Mouse (Mus musculus): ENCODE data around the gene Cit. TPM values are rescaled to one million over a fixed set of nuclear protein-coding genes. Genes with fewer than 3 reads are reported as not detected.
A peak's percentile ranks its signal among the peaks of the same experiment; 100 is the strongest.

Cit gene
- total RNA-seq, 2 experiments from 2014 or later = 20.1 to 24.9 TPM

GRCm38 (mm10) chr5:116009091-116009851, 164.2 kb downstream of the Cit start:
- no peak for DNase-seq (ENCODE audit: low spot score in 2 of 2)

GRCm38 (mm10) chr5:116009884-116010627, 165.0 kb downstream of the Cit start:
- DNase-seq (ENCODE audit: low spot score in 2 of 2) = no peak

DNA sequence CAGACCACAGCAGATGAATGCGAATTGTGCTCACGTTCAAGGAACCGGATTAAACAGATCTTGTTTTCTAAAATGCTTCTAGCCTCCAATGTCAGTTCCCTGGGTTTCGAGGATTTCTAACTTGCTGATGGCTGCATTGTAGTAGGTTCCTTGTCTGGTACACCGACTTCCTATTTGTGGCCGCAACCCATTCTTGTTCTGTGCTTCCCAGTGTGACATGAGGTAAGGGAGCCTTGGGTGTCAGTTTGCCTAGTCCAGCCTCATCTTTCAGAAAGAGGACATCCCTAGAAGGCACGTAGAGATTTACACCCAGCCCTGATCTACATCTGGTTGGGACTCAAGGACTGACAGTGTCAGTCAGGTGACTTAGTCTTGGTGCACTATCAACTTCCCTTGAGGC, 166.6 kb downstream of the Cit start:
- no peak for DNase-seq (ENCODE audit: low spot score in 2 of 2)

DNA sequence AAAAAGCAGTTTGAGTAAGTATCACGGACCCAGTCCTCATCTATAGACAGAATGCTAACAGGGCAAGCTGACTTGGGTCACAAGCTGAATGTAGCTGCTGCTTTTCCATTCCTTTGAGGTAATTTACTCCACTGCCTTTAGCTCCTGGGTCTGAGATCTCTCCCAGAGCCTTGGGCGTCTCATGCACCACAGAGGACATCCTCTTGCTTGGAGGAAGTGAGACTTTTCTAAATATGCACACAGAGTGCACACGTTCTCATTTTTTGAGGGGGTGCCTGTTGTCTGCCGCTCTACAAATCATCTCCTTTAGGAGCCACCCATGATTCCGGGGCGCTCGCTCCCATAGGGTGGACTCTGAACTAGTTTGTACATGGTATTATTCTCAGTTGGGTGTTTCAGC, 167.4 kb downstream of the Cit start:
- no peak for DNase-seq (ENCODE audit: low spot score in 2 of 2)

DNA sequence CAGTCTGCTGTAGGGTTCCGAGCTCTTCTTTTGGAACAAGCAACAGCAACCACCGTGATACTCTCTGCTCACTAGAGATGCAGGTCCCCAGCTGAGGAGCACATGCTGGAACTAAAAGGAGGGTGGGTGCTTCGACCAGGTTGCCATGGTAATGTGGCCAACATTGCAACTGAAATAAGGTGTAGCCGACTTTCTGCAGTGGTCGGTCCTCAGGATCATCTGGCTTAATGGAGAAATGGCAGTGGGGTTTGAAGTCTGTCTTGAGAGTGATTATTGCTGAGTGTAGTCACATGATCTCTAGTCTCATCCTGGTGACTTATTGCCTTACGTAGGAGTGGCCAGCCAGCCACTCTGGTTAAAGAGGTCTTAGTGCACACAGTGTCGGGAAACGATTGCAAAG, 168.7 kb downstream of the Cit start:
- no peak for DNase-seq (ENCODE audit: low spot score in 2 of 2)

GRCm38 (mm10) chr5:116014237-116014636, 169.2 kb downstream of the Cit start:
- no peak for DNase-seq (ENCODE audit: low spot score in 2 of 2)

- DNase-seq (ENCODE audit: low spot score in 2 of 2) = no peak
Observed at GRCm38 (mm10) chr5:116016542-116016941, 171.5 kb downstream of the Cit start.

DNA sequence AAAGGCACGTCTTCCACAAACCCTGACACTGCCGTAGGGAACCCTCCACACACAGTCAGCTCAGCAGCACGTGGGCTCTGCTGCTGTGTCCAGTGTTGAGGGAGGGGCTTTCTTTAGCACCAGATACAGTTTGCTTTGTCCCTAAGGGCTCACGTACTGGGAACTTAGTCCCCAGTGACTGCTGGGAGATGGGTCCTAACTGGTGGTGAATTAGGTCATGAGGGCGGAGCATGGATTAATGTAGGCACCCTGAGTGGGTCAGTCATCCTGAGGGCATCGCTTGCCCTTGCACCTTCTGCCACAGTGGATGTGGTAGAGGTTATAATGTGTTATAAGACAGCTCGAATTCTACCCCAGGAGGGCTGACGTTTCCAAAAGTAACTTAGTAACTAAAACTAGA, 172.3 kb downstream of the Cit start:
- no peak for DNase-seq (ENCODE audit: low spot score in 2 of 2)

GRCm38 (mm10) chr5:116018196-116018595, 173.1 kb downstream of the Cit start:
- no peak for DNase-seq (ENCODE audit: low spot score in 2 of 2)

- no peak for DNase-seq (ENCODE audit: low spot score in 2 of 2)
Observed at GRCm38 (mm10) chr5:116018784-116019183, 173.7 kb downstream of the Cit start.

GRCm38 (mm10) chr5:116019371-116019770, 174.3 kb downstream of the Cit start:
- no peak for DNase-seq (ENCODE audit: low spot score in 2 of 2)

GRCm38 (mm10) chr5:116021552-116021951, 176.5 kb downstream of the Cit start:
- DNase-seq (ENCODE audit: low spot score in 2 of 2) = no peak

GRCm38 (mm10) chr5:116022131-116022530, 177.1 kb downstream of the Cit start:
- no peak for DNase-seq (ENCODE audit: low spot score in 2 of 2)

DNA sequence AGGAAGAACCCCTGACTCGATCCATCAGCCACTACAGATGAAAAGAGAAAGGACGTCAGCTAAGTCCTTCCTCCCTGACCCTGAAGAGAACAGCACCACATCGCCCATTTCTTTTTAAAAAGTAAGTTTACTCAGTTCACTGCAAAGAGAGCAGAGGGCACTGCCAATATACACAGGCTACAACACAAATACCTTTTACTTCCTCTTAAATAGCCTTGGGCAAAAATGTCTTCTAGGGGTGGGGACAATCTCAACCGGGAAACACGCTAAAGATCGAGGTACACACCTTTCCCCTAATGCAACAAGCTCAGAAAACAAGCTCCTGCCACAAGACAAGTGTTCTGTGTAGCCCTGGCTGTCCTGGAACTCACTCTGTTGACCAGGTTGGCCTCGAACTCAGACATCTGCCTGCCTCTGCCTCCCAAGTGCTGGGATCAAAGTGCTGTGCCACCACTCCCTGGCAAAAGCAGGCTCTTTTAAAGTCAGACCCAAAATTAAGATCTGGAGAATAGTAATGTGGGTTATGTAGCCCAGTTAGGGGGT, 177.7 kb downstream of the Cit start:
- no peak for DNase-seq (ENCODE audit: low spot score in 2 of 2)

DNA sequence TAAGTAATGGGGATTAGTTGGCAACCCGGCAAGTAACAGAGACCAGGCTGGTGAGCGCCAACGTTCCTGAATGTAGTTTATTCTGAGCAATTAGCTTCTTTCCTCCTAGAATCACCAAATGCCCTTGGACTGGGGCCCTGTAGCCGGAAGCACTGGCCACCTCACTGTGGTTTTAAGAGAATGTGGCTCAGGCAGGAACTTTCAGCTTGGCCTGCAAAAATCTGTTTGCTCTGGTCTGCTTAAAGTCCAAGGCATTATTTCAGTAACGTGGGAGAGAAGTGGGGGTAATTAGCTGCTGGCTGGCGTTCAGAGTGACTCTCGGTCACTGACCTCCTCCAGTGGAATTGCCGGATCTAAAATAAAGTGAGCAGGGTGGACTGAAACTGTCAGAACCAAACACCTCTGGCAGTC, 178.2 kb downstream of the Cit start:
- no peak for DNase-seq (ENCODE audit: low spot score in 2 of 2)

GRCm38 (mm10) chr5:116023821-116024284, 178.8 kb downstream of the Cit start:
- no peak for DNase-seq (ENCODE audit: low spot score in 2 of 2)

DNA sequence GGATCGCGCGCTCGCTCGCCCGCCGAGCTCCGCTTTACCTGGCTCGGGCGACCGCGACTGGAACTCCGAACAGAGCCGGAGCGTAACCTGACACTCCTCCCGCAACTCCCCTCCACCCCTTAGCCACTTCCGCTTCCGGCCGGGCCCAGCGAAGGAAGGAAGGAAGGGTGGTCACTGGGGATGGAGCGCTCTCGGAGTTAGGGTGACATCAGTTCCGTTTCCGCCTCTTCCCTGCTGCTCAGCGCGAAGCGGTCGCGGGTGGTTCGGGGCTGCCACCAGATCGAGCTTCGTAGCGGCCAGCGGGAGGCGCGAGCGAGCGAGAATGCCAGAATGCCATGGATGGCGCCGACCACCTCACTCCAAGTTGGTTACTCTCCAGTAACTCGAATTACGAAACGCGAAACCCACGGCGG, 179.3 kb downstream of the Cit start, which contains the start of gene Prkab1:
Gene Prkab1 (minus strand): TSS at position 182 of the 413 bp plus-strand sequence.
- DNase-seq (ENCODE audit: low spot score in 2 of 2) = peak; percentile 76 to 86

GRCm38 (mm10) chr5:116026107-116026506, 181.0 kb downstream of the Cit start:
- no peak for DNase-seq (ENCODE audit: low spot score in 2 of 2)

- no peak for DNase-seq (ENCODE audit: low spot score in 2 of 2)
Observed at GRCm38 (mm10) chr5:116026561-116026960, 181.5 kb downstream of the Cit start.

GRCm38 (mm10) chr5:116029071-116029470, 184.0 kb downstream of the Cit start:
- no peak for DNase-seq (ENCODE audit: low spot score in 2 of 2)

GRCm38 (mm10) chr5:116030566-116031189, 185.6 kb downstream of the Cit start:
- DNase-seq (ENCODE audit: low spot score in 2 of 2) = no peak

DNA sequence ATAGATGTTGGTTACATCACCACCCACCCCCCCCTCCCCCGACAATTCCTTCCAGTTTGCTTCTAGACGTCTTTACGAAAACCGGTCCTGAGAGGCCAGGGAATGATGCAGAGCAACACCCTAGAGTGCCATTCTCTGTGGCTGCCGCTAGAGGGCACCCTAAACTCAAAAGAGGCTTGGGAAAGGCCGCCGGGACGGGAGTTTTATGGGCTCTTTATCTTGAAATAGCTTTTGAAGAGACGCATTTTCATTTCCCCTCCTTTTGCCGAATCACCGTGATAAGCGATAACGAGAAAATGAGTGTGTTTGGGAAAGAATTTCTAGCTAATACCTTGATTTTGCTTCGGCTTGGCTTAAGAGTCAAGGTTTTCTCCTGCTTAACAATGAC, 186.1 kb downstream of the Cit start:
- DNase-seq (ENCODE audit: low spot score in 2 of 2) = no peak
